Mouse (Mus musculus): ENCODE measurements around the gene Ap3m1.
A peak's percentile ranks its signal among the peaks of the same experiment; 100 is the strongest.

Ap3m1 gene

DNA sequence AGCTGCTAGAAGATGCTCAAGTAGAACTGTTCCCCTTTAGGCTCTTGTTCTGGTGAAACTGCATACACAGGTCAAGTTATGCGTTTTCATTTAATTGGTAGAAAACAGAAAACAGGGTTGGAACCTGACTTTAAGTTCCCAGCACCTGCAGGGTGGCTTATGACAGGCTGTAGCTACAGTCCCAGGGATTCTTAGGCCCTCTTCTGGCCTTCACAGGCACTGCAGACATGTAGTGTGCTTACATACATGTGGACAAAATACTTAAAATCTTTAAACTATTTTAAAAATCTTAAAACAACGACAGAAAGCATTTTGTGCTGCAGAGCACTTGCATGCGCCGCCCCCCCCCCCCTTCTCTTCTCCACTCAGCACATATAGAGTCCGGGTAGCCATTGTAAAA is 17.3 kb upstream of the Ap3m1 start:
- peak; percentile 57 for DNase-seq (ENCODE audit: low read depth, low spot score)

DNA sequence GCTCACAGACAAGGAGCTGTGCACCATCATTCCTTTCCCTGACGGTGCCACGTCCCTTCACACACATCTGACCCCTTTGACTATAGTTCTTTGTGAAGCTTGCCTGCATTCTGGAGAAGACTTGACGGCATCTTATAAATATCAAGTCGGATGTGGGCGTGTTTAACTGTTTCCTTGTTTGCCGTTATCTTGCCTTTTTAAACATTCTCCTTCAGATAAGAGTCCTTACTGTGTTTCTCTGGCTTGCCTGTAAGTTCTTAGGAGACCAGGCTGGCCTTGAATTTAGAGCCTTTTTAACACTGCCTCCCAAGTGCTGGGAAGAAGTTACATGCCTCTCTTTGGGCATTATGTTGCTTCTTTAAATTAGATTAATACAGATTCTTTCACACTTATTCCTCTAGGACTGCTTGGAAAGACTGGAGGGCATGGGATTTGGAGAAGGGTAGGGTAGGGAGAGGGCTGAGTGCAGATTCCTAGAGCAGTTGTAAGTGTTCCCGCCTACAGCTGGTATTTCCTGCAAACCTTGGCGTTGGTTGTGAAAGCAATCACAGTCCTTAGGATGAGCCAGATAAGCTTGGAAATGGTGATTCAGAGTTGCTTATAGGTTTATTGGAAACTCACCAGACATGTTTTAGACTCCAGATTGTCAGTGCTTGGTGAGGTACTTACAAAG is 13.3 kb upstream of the Ap3m1 start:
- DNase-seq (ENCODE audit: low read depth, low spot score) = no peak

- no peak for DNase-seq (ENCODE audit: low read depth, low spot score)
Observed at GRCm38 (mm10) chr14:21064321-21064720, 12.0 kb upstream of the Ap3m1 start.

DNA sequence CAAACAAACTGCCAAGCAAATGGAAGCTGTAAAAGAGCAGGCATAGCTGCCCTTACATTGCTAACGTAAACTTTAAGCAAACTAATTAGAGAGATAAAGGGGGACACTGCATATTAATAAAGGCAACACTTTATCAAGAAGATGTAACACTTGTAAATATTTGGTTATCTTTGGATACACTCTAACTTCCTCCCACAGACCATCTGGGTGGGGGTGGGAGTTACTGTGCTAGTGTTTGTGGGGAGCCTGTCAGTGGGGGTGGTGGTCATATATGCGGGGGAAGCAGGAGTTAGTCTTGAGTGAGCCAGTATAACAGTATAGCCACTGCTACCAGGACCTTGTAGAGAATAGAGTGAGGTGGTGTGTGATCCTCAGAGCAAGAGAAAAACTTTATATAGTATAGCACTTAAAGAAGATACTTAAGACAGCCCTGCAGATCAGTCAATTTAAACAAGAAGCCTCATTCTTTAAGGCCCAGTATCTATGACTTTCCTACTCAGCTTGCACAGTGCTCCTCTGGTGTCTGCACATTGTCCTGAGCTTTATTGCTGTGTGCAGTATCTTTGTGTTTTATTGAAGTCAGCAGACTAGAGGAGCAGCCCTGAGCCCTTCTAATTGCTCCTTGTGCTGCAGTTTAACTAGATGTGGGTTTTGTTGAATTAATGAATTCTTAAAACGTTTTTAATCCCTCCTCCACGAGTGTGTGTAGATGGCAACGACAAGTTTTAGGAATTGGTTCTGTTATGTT is 10.6 kb upstream of the Ap3m1 start:
- no peak for DNase-seq (ENCODE audit: low read depth, low spot score)

DNA sequence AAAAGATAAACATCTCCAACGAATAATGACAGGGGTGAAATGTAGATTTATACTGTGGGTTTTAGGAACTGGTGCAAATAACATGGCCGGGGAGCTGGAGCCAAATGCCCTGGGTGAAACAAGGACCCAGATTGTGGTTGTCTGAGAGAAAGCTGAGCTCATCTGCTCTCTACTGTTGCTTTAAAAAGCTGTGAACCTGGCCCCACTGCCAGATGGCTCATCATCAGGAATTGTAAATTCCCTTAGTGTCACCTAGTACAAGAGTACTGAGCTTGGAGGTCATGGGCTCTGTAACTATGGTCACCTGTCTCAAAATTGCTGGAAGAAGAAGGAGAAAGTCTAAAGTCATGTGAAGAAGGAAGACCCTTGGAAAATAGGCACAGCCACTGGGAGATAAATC is 6.7 kb upstream of the Ap3m1 start:
- no peak for DNase-seq (ENCODE audit: low read depth, low spot score)

- DNase-seq (ENCODE audit: low read depth, low spot score) = peak; percentile 31
Observed at GRCm38 (mm10) chr14:21053586-21053985, 1.3 kb upstream of the Ap3m1 start.

GRCm38 (mm10) chr14:21053151-21053550 is 843 bp upstream of the Ap3m1 start:
- no peak for DNase-seq (ENCODE audit: low read depth, low spot score)

DNA sequence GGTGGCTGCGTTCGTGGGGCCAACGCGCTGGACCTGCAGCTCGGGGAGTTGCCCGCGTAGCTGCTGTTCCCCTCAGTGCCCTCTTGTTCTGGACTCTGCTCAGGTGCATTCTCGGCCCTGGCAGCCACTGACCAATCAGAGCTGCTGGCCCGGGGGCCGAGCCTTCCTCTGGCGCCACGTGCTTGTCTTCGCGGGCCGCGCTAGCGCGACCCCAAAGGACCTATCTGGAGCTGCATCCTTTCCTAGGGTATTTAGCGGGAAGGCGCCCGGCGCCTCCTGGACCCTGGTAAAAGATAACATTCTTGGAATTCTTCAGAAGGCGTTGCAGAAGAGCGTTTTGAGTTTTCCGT is 448 bp upstream of the Ap3m1 start:
- DNase-seq (ENCODE audit: low read depth, low spot score) = peak; percentile 90

DNA sequence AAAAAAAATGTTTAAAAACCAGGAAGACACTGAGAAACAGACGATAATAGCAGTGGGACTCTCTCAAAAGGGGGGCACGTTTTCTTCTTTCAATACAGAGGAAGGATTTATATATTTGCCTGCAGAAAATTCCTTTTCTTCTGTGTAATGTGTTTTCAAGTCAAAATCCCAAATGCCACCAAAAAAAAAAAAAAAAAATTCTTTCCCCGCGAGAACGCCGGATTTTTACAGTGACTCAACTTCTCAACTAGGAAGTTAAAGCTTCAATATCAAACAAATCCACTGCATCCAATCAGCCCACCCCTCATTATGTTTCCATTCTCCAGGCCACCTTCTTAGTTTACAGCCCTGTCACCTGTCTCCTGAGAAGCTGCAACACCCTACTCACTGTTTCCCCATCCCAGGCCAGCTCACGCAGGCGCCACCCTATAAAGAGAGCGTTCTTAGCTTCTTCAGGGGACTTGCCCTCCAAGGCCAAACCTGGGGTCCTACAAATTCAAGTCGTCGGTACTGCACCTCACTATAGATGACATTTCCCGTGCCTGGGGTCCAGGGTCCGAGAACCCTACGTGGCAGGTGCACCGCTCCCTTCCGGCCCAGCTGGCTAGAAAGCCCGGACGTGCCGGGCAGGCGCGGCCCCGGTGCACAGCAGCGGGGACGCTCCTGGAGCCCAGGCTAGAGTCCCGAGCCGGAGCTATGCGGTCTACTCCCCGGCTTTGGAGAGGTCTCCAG is 762 bp downstream of the Ap3m1 start:
- peak; percentile 34 for DNase-seq (ENCODE audit: low read depth, low spot score)

DNA sequence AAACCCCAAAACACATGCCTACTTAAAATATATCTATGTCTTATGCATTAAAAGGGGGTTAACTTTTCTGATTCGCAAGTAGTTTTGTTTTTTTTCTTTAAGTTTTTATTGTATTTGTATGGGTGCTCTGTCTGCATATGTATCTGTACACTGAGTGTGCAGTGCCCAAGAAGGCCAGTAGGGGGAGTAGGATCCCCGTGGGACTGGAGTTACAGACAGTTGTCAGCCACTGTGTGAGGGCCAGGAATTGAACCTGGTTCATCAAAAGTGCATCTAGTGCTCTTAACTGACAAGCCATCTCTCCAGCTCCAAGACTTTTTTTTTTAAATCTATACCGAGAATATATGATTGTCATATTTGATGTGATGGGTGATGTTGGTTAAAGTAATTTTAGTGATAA is 1.6 kb downstream of the Ap3m1 start:
- DNase-seq (ENCODE audit: low read depth, low spot score) = peak; percentile 85

DNA sequence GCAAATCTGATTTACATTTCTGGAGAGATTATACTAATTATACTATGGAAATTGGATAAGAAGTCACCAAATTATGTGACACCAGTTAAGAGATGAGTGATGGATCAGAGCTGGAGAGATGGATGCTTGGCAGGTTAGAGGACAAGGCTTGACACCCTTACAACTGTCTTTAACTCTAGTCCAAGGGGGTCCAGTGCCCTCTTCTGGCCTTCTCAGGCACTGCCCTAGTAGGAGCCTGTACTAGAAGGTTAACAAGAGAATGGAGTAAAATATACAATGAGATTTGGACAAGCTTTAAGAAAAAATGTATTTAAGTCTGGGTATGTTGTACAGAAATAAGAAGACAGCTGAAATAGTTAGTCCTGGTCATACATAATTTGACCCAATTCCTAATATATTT is 3.4 kb downstream of the Ap3m1 start:
- peak; percentile 69 for DNase-seq (ENCODE audit: low read depth, low spot score)

- peak; percentile 46 for DNase-seq (ENCODE audit: low read depth, low spot score)
Observed at GRCm38 (mm10) chr14:21047840-21048239, 4.5 kb downstream of the Ap3m1 start.

DNA sequence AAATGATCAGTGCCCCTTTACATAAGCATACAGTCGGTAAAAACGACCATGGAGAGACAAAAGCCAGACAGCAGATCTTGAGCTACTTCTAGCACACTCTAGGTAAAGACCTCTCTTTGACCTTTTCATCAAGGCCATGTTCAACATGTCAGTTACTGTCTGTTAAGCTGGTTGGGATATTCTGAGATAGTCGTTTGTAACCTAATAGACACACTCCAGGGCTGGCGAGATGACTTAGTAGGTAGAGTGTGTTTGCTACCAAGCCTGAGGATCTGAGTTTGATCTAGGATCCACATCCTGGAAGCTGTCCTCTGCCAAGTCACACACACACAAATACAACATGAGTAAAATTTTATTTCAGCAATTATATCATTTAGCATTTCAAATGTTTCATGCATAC is 12.7 kb downstream of the Ap3m1 start:
- no peak for DNase-seq (ENCODE audit: low read depth, low spot score)

DNA sequence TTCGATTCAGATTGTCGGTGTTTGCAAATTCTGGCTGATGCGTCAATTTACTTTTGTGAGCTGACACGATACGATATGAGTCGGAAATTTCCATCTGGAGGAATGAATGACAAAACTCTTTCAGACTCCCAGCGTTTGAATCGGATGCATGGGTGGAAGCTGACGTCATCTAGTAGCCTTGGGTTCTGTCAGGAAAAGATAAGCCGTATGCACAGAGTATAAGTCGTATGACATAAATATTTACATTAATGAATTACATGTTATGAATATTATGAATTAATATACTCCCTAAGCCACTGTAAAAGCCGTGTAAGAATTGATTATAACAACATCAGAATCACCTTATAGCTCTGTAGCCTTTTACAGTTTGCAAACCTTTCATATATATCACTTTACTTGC is 13.2 kb downstream of the Ap3m1 start:
- DNase-seq (ENCODE audit: low read depth, low spot score) = no peak

DNA sequence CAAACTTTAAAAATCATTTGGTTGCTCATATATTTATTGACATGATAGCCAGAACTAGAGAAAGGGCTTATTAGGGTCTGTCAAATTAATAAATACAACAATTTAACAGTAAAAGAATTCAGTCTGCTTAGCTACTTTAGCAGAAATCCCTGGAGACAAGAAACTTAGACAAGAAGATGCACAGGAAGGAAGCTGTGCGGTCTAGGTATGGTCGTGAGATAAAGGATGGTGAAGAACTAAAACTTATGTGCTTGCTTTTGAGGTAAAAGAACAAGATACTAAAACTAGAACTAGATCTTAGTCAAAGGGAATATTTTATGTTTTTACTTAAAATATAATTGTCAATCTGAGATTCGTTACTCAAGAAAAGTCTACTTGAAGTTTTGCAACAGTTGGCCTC is 17.5 kb downstream of the Ap3m1 start:
- DNase-seq (ENCODE audit: low read depth, low spot score) = no peak

- DNase-seq (ENCODE audit: low read depth, low spot score) = no peak
Observed at GRCm38 (mm10) chr14:21034271-21034670, 18.0 kb downstream of the Ap3m1 start.

GRCm38 (mm10) chr14:21031783-21032511 is 20.4 kb downstream of the Ap3m1 start:
- peak; percentile 14 for DNase-seq (ENCODE audit: low read depth, low spot score)

DNA sequence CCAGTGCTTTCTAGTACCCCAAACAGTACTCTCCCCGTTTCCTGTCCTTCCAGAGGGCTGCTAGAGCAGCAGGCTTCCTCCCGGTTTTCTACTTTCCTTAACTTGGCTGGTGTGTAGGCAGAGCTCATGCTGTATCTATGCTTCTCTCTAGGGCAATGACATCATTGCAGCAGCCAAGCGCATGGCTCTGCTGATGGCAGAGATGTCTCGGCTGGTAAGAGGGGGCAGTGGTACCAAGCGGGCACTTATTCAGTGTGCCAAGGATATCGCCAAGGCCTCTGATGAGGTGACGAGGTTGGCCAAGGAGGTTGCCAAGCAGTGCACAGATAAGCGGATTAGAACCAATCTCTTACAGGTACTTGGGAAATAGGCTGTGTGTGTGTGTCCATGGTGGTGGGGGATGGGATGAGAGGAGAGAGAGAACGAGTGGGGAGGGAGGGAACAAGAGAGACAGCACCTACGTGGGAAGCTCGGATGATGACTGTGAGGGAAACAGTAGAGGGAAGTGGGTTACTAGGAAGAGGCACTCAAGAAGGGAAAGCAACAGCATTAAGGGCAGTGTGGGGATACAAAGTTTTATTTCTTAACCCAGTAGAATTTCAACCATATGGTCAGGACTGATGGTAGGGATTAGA is 23.2 kb downstream of the Ap3m1 start:
- no peak for DNase-seq (ENCODE audit: low read depth, low spot score)

DNA sequence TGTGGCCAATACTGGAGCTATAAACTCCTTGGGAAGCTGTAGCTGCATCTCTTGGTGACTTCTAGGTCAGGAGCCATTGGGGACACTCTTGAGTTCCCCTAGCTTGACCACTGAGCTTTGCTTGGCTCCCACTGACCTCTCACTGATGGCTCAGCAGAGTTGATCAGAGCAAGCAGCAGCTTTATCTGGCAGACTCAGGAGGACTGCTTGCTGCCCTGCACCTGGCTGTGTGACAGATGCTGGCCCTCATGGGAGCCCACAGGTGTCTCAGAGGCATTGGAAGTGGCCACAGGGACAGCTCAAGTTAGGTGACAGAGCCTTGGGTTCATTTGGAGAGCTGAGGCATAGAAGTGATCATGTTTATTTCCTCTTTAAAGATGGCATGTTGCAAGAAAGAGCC is 24.8 kb downstream of the Ap3m1 start:
- no peak for DNase-seq (ENCODE audit: low read depth, low spot score)

- DNase-seq (ENCODE audit: low read depth, low spot score) = no peak
Observed at GRCm38 (mm10) chr14:21020435-21020834, 31.9 kb downstream of the Ap3m1 start.

DNA sequence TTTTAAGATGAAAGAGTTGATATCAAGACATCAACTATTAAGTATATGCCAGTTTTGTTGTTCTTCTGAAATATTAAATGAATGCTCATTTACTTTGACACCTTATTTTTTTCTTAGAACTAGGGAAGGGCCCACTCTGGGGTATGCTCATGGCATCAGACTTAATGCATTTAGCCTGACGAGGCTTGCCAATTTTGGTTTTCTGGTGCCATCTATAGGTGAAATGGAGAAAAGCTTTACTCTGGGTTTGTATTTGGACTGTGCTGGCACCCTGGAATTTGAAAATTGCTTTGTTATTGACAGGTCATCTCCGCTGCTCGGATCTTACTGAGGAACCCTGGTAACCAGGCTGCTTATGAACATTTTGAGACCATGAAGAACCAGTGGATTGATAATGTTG is 33.3 kb downstream of the Ap3m1 start:
- peak; percentile 21 for DNase-seq (ENCODE audit: low read depth, low spot score)

DNA sequence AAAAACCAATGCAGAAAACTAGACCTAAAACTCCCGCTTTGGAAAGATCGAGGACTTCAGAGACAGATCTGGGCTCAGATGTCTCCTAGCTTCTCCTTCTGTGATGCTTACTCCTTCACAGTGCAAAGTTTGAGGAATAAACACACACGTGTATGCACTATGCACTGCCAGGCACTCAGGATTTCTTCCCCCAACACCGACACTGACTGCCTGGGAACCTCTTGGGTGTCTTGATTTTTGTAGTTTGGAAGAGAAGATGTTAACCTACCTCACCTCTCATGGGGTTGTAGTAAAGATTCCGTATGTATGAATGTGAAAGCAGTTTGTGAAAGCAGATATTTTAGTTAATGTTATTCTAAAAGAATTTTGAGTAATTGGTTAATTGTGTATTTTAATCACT is 34.4 kb downstream of the Ap3m1 start:
- no peak for DNase-seq (ENCODE audit: low read depth, low spot score)

All from ES-CJ7 (cell line).